Mouse (Mus musculus): ENCODE measurements around the gene Gpr183. TPM values are rescaled to one million over a fixed set of nuclear protein-coding genes. Genes with fewer than 3 reads are reported as not detected.

Gene Gpr183
- polyA plus RNA-seq, 1 experiment from 2014 or later: 4.0 TPM

- Histone ChIP-seq H3K27me3 (ENCODE audit: control insufficient read depth, insufficient read depth, low read length) (no peaks in the 10 kb centered on the region), H3K27ac (ENCODE audit: low read depth, low read length) (peak overlapping the region; percentile 48; the same call in 1 of the 2 replicates), H3K4me3 (ENCODE audit: low read length) (no peak overlapping the region), H3K9me3 (ENCODE audit: control insufficient read depth, low read length) (no peaks in the 10 kb centered on the region), H3K9ac (ENCODE audit: low read depth, low read length) (no peak overlapping the region), H3K4me1 (ENCODE audit: control insufficient read depth, insufficient read depth, low read length) (peaks cover 34% of the 10 kb centered on the region), H3K4me2 (replicated peaks; ENCODE audit: low read depth, low read length) (no peak overlapping the region), H3K36me3 (ENCODE audit: control insufficient read depth, insufficient read depth, low read length) (no peaks in the 10 kb centered on the region)
- WGBS: 40% methylated on average over 14 of the region's 14 CpGs
- ATAC-seq (ENCODE audit: low FRiP score, low TSS enrichment): no peak
Measured at GRCm38 (mm10) chr14:121962128-121962890, 2.7 kb downstream of the Gpr183 start.

- no peak for ATAC-seq (ENCODE audit: low FRiP score, low TSS enrichment)
Measured at GRCm38 (mm10) chr14:121961496-121962127, 3.4 kb downstream of the Gpr183 start.

GRCm38 (mm10) chr14:121960997-121961396 is 4.0 kb downstream of the Gpr183 start:
- Histone ChIP-seq H3K9me3 (ENCODE audit: control insufficient read depth, low read length) (no peaks in the 10 kb centered on the region), H3K27me3 (ENCODE audit: control insufficient read depth, insufficient read depth, low read length) (no peaks in the 10 kb centered on the region), H3K9ac (ENCODE audit: low read depth, low read length) (no peak overlapping the region), H3K4me2 (replicated peaks; ENCODE audit: low read depth, low read length) (no peak overlapping the region), H3K36me3 (ENCODE audit: control insufficient read depth, insufficient read depth, low read length) (no peaks in the 10 kb centered on the region), H3K4me3 (ENCODE audit: low read length) (no peak overlapping the region), H3K27ac (ENCODE audit: low read depth, low read length) (no peak overlapping the region), H3K4me1 (ENCODE audit: control insufficient read depth, insufficient read depth, low read length) (peaks cover 32% of the 10 kb centered on the region)
- 24% methylated on average over 6 of the region's 6 CpGs for WGBS
- ATAC-seq (ENCODE audit: low FRiP score, low TSS enrichment): no peak

More at GRCm38 (mm10) chr14:121961496-121962127, 3.4 kb downstream of the Gpr183 start:
- Histone ChIP-seq H3K27me3 (ENCODE audit: control insufficient read depth, insufficient read depth, low read length) (no peaks in the 10 kb centered on the region), H3K9me3 (ENCODE audit: control insufficient read depth, low read length) (no peaks in the 10 kb centered on the region), H3K4me1 (ENCODE audit: control insufficient read depth, insufficient read depth, low read length) (peaks cover 32% of the 10 kb centered on the region), H3K36me3 (ENCODE audit: control insufficient read depth, insufficient read depth, low read length) (no peaks in the 10 kb centered on the region), H3K4me2 (replicated peaks; ENCODE audit: low read depth, low read length) (no peak overlapping the region), H3K27ac (ENCODE audit: low read depth, low read length) (peak overlapping the region; percentile 48; the same call in 1 of the 2 replicates), H3K4me3 (ENCODE audit: low read length) (no peak overlapping the region), H3K9ac (ENCODE audit: low read depth, low read length) (no peak overlapping the region)
- 67% methylated on average over 12 of the region's 12 CpGs for WGBS

GRCm38 (mm10) chr14:121960531-121960930 is 4.5 kb downstream of the Gpr183 start:
- Histone ChIP-seq H3K4me2 (replicated peaks; ENCODE audit: low read depth, low read length) (no peak overlapping the region), H3K27me3 (ENCODE audit: control insufficient read depth, insufficient read depth, low read length) (no peaks in the 10 kb centered on the region), H3K9me3 (ENCODE audit: control insufficient read depth, low read length) (no peaks in the 10 kb centered on the region), H3K9ac (ENCODE audit: low read depth, low read length) (no peak overlapping the region), H3K4me3 (ENCODE audit: low read length) (no peak overlapping the region), H3K27ac (ENCODE audit: low read depth, low read length) (no peak overlapping the region), H3K36me3 (ENCODE audit: control insufficient read depth, insufficient read depth, low read length) (no peaks in the 10 kb centered on the region), H3K4me1 (ENCODE audit: control insufficient read depth, insufficient read depth, low read length) (peaks cover 32% of the 10 kb centered on the region)
- 72% methylated on average over 2 of the region's 2 CpGs for WGBS
- no peak for ATAC-seq (ENCODE audit: low FRiP score, low TSS enrichment)

GRCm38 (mm10) chr14:121960031-121960430 is 5.0 kb downstream of the Gpr183 start:
- WGBS: 83% methylated on average over 4 of the region's 4 CpGs
- Histone ChIP-seq H3K27ac (ENCODE audit: low read depth, low read length) (no peak overlapping the region), H3K4me3 (ENCODE audit: low read length) (no peak overlapping the region), H3K36me3 (ENCODE audit: control insufficient read depth, insufficient read depth, low read length) (no peaks in the 10 kb centered on the region), H3K27me3 (ENCODE audit: control insufficient read depth, insufficient read depth, low read length) (no peaks in the 10 kb centered on the region), H3K4me2 (replicated peaks; ENCODE audit: low read depth, low read length) (no peak overlapping the region), H3K9ac (ENCODE audit: low read depth, low read length) (no peak overlapping the region), H3K9me3 (ENCODE audit: control insufficient read depth, low read length) (no peaks in the 10 kb centered on the region), H3K4me1 (ENCODE audit: control insufficient read depth, insufficient read depth, low read length) (peaks cover 32% of the 10 kb centered on the region)
- ATAC-seq (ENCODE audit: low FRiP score, low TSS enrichment): no peak

- Histone ChIP-seq H3K27me3 (ENCODE audit: control insufficient read depth, insufficient read depth, low read length) (no peaks in the 10 kb centered on the region), H3K4me3 (ENCODE audit: low read length) (no peak overlapping the region), H3K9me3 (ENCODE audit: control insufficient read depth, low read length) (no peaks in the 10 kb centered on the region), H3K4me2 (replicated peaks; ENCODE audit: low read depth, low read length) (no peak overlapping the region), H3K27ac (ENCODE audit: low read depth, low read length) (no peak overlapping the region), H3K4me1 (ENCODE audit: control insufficient read depth, insufficient read depth, low read length) (peaks cover 32% of the 10 kb centered on the region), H3K36me3 (ENCODE audit: control insufficient read depth, insufficient read depth, low read length) (no peaks in the 10 kb centered on the region), H3K9ac (ENCODE audit: low read depth, low read length) (no peak overlapping the region)
- 88% methylated on average over 3 of the region's 3 CpGs for WGBS
- ATAC-seq (ENCODE audit: low FRiP score, low TSS enrichment): no peak
Measured at GRCm38 (mm10) chr14:121959538-121959980, 5.4 kb downstream of the Gpr183 start.

- no peak for ATAC-seq (ENCODE audit: low FRiP score, low TSS enrichment)
- Histone ChIP-seq H3K27ac (ENCODE audit: low read depth, low read length) (no peak overlapping the region), H3K27me3 (ENCODE audit: control insufficient read depth, insufficient read depth, low read length) (no peaks in the 10 kb centered on the region), H3K4me3 (ENCODE audit: low read length) (no peak overlapping the region), H3K9ac (ENCODE audit: low read depth, low read length) (no peak overlapping the region), H3K9me3 (ENCODE audit: control insufficient read depth, low read length) (no peaks in the 10 kb centered on the region), H3K4me2 (replicated peaks; ENCODE audit: low read depth, low read length) (no peak overlapping the region), H3K36me3 (ENCODE audit: control insufficient read depth, insufficient read depth, low read length) (no peaks in the 10 kb centered on the region), H3K4me1 (ENCODE audit: control insufficient read depth, insufficient read depth, low read length) (peaks cover 32% of the 10 kb centered on the region)
- WGBS: 33% methylated on average over 10 of the region's 10 CpGs
Measured at GRCm38 (mm10) chr14:121958751-121959537, 6.1 kb downstream of the Gpr183 start.

- Histone ChIP-seq H3K9me3 (ENCODE audit: control insufficient read depth, low read length) (no peaks in the 10 kb centered on the region), H3K27me3 (ENCODE audit: control insufficient read depth, insufficient read depth, low read length) (no peaks in the 10 kb centered on the region)
- WGBS: 85% methylated on average over 3 of the region's 3 CpGs
Measured at GRCm38 (mm10) chr14:121958041-121958750, 6.8 kb downstream of the Gpr183 start.

More at GRCm38 (mm10) chr14:121958041-121958750, 6.8 kb downstream of the Gpr183 start:
- Histone ChIP-seq H3K4me2 (replicated peaks; ENCODE audit: low read depth, low read length) (no peak overlapping the region), H3K36me3 (ENCODE audit: control insufficient read depth, insufficient read depth, low read length) (no peaks in the 10 kb centered on the region), H3K9ac (ENCODE audit: low read depth, low read length) (no peak overlapping the region), H3K27ac (ENCODE audit: low read depth, low read length) (no peak overlapping the region), H3K4me3 (ENCODE audit: low read length) (no peak overlapping the region), H3K4me1 (ENCODE audit: control insufficient read depth, insufficient read depth, low read length) (peaks cover 27% of the 10 kb centered on the region)
- no peak for ATAC-seq (ENCODE audit: low FRiP score, low TSS enrichment)
